Mouse (Mus musculus) fibroblast of lung, adult 2 months (primary cell): Measurements from ENCODE around the gene Gm7271.

Experiments
- DNase-seq: peaks from one replicate; pipeline ENCODE4 v3.0.0-alpha.2; 2011; ENCODE audit warnings: low read depth

Gene Gm7271

GRCm38 (mm10) chr5:76483811-76484210 is at the start of gene Gm7271:
Gm7271 (plus strand) TSS chr5:76484040.
- DNase-seq, result no peak

GRCm38 (mm10) chr5:76437100-76437499 is 46.7 kb upstream of the Gm7271 start:
- DNase-seq, result peak; percentile 73

GRCm38 (mm10) chr5:76437696-76438095 is 46.1 kb upstream of the Gm7271 start:
- no peak for DNase-seq

- no peak for DNase-seq
Measured at GRCm38 (mm10) chr5:76441431-76441830, 42.4 kb upstream of the Gm7271 start.

GRCm38 (mm10) chr5:76474931-76475330 is 8.9 kb upstream of the Gm7271 start:
- no peak for DNase-seq

GRCm38 (mm10) chr5:76476873-76477272 is 7.0 kb upstream of the Gm7271 start:
- DNase-seq, result no peak

GRCm38 (mm10) chr5:76477764-76478163 is 6.1 kb upstream of the Gm7271 start:
- no peak for DNase-seq

GRCm38 (mm10) chr5:76495126-76495525 is 11.3 kb downstream of the Gm7271 start:
- no peak for DNase-seq

GRCm38 (mm10) chr5:76522446-76522845 is 38.6 kb downstream of the Gm7271 start:
- DNase-seq, result no peak

- no peak for DNase-seq
Measured at GRCm38 (mm10) chr5:76524623-76525022, 40.8 kb downstream of the Gm7271 start.

GRCm38 (mm10) chr5:76525066-76525465 is 41.2 kb downstream of the Gm7271 start:
- DNase-seq, result no peak

GRCm38 (mm10) chr5:76525829-76526228 is 42.0 kb downstream of the Gm7271 start:
- DNase-seq, result no peak

GRCm38 (mm10) chr5:76529040-76529703 is 45.3 kb downstream of the Gm7271 start, which contains the start of gene Exoc1:
Exoc1 (plus strand) TSS chr5:76529311.
- DNase-seq, result peak; percentile 89

- DNase-seq, result no peak
Measured at GRCm38 (mm10) chr5:76529704-76530066, 45.8 kb downstream of the Gm7271 start.

GRCm38 (mm10) chr5:76533186-76533585 is 49.3 kb downstream of the Gm7271 start:
- DNase-seq, result peak; percentile 24

- no peak for DNase-seq
Measured at GRCm38 (mm10) chr5:76536231-76536630, 52.4 kb downstream of the Gm7271 start.

- no peak for DNase-seq
Measured at GRCm38 (mm10) chr5:76537578-76537977, 53.7 kb downstream of the Gm7271 start.

- DNase-seq, result peak; percentile 87
Measured at GRCm38 (mm10) chr5:76540181-76540580, 56.3 kb downstream of the Gm7271 start.

GRCm38 (mm10) chr5:76540842-76541241 is 57.0 kb downstream of the Gm7271 start:
- DNase-seq, result no peak

- no peak for DNase-seq
Measured at GRCm38 (mm10) chr5:76543200-76543599, 59.4 kb downstream of the Gm7271 start.

GRCm38 (mm10) chr5:76550426-76550825 is 66.6 kb downstream of the Gm7271 start:
- DNase-seq, result no peak

- DNase-seq, result peak; percentile 35
Measured at GRCm38 (mm10) chr5:76565321-76565720, 81.5 kb downstream of the Gm7271 start.
